Mouse (Mus musculus) liver, embryonic 14.5 days (tissue): ENCODE results near the gene Ret. TPM values are rescaled to one million over a fixed set of nuclear protein-coding genes. Genes with fewer than 3 reads are reported as not detected.

Experiments used
- ATAC-seq: fragments of 200-750 bp; cut with Nextera tagmentation; 2 replicates; pipeline ENCODE4 v1.8.0; 2017; ENCODE audit warnings: moderate number of reproducible peaks, mild to moderate bottlenecking, moderate library complexity; ENCODE audit not compliant: insufficient read depth
- DNase-seq, 3 experiments: peaks; one replicate each; pipeline ENCODE4 v3.0.0-alpha.2; 2012 to 2013; ENCODE audit warnings: low read depth in 3 of 3, low spot score in 3 of 3
- H3K27ac ChIP-seq: fragments of 300-500 bp; sonication (generic); 2 replicates; pipeline ENCODE4 v1.5.1; 2014; ENCODE audit warnings: moderate library complexity, mild to moderate bottlenecking, control low read depth, inconsistent platforms
- H3K27me3 ChIP-seq: fragments of 300-500 bp; sonication (generic); 2 replicates; pipeline ENCODE4 v1.6.1; 2014; ENCODE audit warnings: mild to moderate bottlenecking, low read length, moderate library complexity; ENCODE audit not compliant: control insufficient read depth, insufficient read depth
- H3K36me3 ChIP-seq: fragments of 300-500 bp; sonication (generic); replicated peaks from 2 replicates; pipeline ENCODE4 v1.6.1; 2014; ENCODE audit warnings: low read depth; ENCODE audit not compliant: control insufficient read depth, insufficient read depth
- H3K4me1 ChIP-seq, 2 experiments: fragments of 200-500 bp in 1 of 2; fragments of 300-500 bp in 1 of 2; sonication (generic) in 1 of 2; replicated peaks; 2 replicates each; pipeline ENCODE4 v1.6.1; 2012 to 2014; ENCODE audit warnings: antibody characterized with exemption in 1 of 2, inconsistent platforms in 1 of 2, low read length in 1 of 2; ENCODE audit not compliant: control insufficient read depth in 2 of 2, insufficient read depth in 2 of 2
- H3K4me2 ChIP-seq: fragments of 300-500 bp; sonication (generic); 2 replicates; pipeline ENCODE4 v1.6.1; 2014; ENCODE audit warnings: low read depth, mild to moderate bottlenecking, control low read depth, moderate library complexity
- H3K4me3 ChIP-seq, 2 experiments: fragments of 200-500 bp in 1 of 2; fragments of 300-500 bp in 1 of 2; sonication (generic) in 1 of 2; 2 replicates each; pipeline ENCODE4 v1.5.1; 2012 to 2014; ENCODE audit warnings: low read depth in 2 of 2, low read length in 2 of 2, mild to moderate bottlenecking in 2 of 2, control low read depth in 1 of 2, inconsistent platforms in 1 of 2, moderate library complexity in 1 of 2; ENCODE audit not compliant: insufficient read depth in 1 of 2
- H3K9ac ChIP-seq: fragments of 300-500 bp; sonication (generic); replicated peaks from 2 replicates; pipeline ENCODE4 v1.6.1; 2014; ENCODE audit warnings: mild to moderate bottlenecking, control low read depth, moderate library complexity
- H3K9me3 ChIP-seq: fragments of 300-500 bp; sonication (generic); 2 replicates; pipeline ENCODE4 v1.6.1; 2016; ENCODE audit warnings: low read length, mixed read lengths; ENCODE audit not compliant: control insufficient read depth
- CTCF ChIP-seq: IDR thresholded peaks from 2 replicates; pipeline ENCODE4 v1.5.1; 2016; ENCODE audit warnings: antibody characterized with exemption, low read depth, control low read depth
- EP300 ChIP-seq: IDR thresholded peaks from 2 replicates; pipeline ENCODE4 v1.6.1; 2016; ENCODE audit warnings: antibody characterized with exemption, low read depth
- WGBS: fragments of 180-500 bp; shearing (Covaris S2); extraction: QIAGEN DNeasy Blood & Tissue Kit; methylation state at CpG from one replicate; pipeline ENCODE4 v1.1.7; 2014; ENCODE audit not compliant: insufficient replicate concordance; 5-methylcytosine and 5-hydroxymethylcytosine counted together
- polyA plus RNA-seq, 2 experiments: library from polyadenylated mRNA; depleted of rRNA in 1 of 2; stranded (reverse) in 1 of 2; unstranded in 1 of 2; fragments of >200 nt; fragmentation: Nextera tagmentation in 1 of 2; extraction: Ambion mirVana in 1 of 2; gene quantifications; 2 replicates each; pipeline versions ENCODE4 v1.2.1 to v1.2.3; 2012 to 2014

Gene Ret
- polyA plus RNA-seq, 2 experiments, result 0.02 TPM; not detected in 1

DNA sequence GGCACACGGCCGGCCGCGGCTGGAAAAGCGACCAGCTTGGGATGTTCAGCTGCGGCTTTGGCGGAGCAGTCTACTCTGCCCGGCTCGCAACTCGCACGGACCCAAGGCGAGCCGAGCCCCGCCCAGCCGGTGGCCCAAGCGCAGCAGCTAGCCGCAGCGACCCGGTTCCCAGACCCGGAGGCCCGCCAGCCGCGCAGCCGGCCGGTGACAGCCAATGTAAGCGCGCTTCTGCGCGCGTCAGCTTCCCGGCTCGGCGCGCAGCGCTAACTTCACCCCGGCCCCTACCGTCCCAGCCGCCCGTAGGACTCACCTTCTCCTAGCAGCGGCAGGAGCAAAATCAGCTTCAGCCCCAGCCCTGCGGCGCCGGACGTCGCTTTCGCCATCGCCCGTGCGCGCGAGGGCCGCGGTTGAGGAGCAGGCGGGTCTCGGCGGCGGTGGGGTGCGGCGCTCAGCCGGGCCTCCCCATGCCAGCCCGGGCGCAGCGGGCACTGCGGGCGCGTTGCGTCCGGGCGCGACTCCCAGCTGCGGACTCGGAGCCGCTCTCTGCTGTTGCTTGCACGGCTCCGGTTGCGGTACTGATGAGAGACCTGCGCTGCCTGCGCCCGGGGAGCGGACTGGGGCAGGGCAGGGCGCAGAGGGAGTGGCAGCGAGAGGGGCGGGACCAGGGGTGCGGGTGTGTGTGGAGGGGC, 623 bp downstream of the Ret start:
- peak; percentile 35; the same call in 1 of the 2 replicates for ATAC-seq
- under 1% methylated on average over 83 of the region's 84 CpGs for WGBS
- peak overlapping the region; percentile 58 for H3K4me2 ChIP-seq
- no peak overlapping the region for H3K27ac ChIP-seq
- no peak for DNase-seq
- no peak for TF ChIP-seq CTCF
- TF ChIP-seq EP300, result no peak
- peak overlapping the region; percentile 8 to 42; a peak in 3 of 4 replicates for H3K4me3 ChIP-seq
- no peak overlapping the region for H3K9ac ChIP-seq
- no peaks in the 10 kb centered on the region for H3K4me1 ChIP-seq
- H3K9me3 ChIP-seq, result no peaks in the 10 kb centered on the region
- peaks cover 47% of the 10 kb centered on the region for H3K27me3 ChIP-seq
- H3K36me3 ChIP-seq, result no peaks in the 10 kb centered on the region

DNA sequence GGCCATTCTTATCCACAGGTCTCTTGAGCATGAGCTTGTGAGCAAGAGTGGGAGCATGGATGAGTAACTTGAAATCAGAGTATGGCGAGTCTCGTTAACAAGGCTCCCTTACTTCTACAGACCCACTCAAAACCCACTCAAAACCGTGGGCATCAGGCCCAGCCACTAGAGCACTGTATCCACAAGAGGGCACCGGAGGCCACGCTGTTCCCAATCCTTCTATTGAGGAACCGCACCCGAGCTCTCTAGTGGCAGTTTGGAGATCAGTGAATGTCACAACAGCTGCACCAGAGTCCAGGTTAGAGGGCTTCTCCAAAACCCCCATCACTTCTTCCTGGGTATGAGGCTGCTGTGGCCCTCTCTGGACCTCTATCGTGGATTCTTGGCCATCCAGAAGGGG, 2.4 kb downstream of the Ret start:
- no peak for ATAC-seq
- peaks cover 47% of the 10 kb centered on the region for H3K27me3 ChIP-seq
- H3K36me3 ChIP-seq, result no peaks in the 10 kb centered on the region
- DNase-seq, result no peak
- H3K27ac ChIP-seq, result no peak overlapping the region
- no peak overlapping the region for H3K4me2 ChIP-seq
- no peak overlapping the region for H3K9ac ChIP-seq
- H3K9me3 ChIP-seq, result no peaks in the 10 kb centered on the region
- H3K4me1 ChIP-seq, result no peaks in the 10 kb centered on the region
- TF ChIP-seq CTCF, result peak; percentile 60
- TF ChIP-seq EP300, result no peak
- no peak overlapping the region for H3K4me3 ChIP-seq
- 23% methylated on average over 8 of the region's 8 CpGs for WGBS

DNA sequence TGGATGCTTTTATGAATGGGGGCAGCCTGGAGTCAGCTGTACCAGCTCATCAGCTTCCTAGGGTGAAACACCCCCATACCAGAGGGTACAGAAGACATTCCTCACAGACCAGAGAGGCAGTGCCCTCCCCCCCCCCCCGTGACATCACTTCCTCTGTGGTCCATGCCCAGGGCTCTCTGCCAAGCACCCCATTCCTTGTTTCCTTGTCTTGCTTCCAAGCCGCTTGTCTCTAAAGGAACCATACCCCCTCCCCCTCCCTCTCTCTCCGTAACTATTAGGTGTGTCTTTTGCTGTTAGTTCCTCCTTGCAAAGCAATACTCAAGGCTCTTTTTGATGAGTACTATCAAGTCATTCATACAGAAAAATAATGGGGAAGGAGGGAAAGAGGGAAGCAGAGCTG, 4.6 kb downstream of the Ret start:
- DNase-seq (no peak), ATAC-seq (no peak)
- 27% methylated on average over 3 of the region's 3 CpGs for WGBS
- Histone ChIP-seq H3K4me3 (no peak overlapping the region), H3K36me3 (no peaks in the 10 kb centered on the region), H3K9ac (no peak overlapping the region), H3K9me3 (no peaks in the 10 kb centered on the region), H3K27me3 (peaks cover 40% of the 10 kb centered on the region), H3K4me2 (no peak overlapping the region), H3K27ac (no peak overlapping the region), H3K4me1 (peaks cover 0 to 9% of the 10 kb centered on the region in 2 experiments; a peak in 2 of 4 replicates)
- TF ChIP-seq EP300, result no peak
- no peak for TF ChIP-seq CTCF

DNA sequence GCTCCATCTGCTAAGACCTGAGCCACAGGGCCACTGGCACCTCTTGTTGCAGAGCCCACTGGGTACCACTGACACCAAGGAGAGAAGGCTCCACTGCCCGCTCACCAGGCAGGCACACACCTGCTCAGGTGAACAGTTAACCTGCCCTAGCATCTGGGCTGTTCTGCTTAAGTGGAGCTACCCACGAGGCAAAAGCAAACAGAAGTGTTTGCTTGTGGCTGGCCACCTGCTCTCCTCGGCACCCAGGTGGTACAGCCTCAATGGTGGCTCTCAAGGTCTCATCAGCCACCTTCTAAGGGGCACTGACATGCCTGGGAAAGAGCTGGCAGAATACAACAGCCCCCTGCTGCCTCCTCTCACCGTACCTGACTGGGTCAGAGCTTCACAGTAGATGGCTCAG, 5.3 kb downstream of the Ret start:
- Histone ChIP-seq H3K27me3 (peaks cover 33% of the 10 kb centered on the region), H3K4me2 (no peak overlapping the region), H3K4me1 (peaks cover 0 to 9% of the 10 kb centered on the region in 2 experiments; a peak in 2 of 4 replicates), H3K27ac (no peak overlapping the region), H3K9ac (no peak overlapping the region), H3K4me3 (no peak overlapping the region), H3K9me3 (no peaks in the 10 kb centered on the region), H3K36me3 (no peaks in the 10 kb centered on the region)
- ATAC-seq (no peak), DNase-seq (no peak)
- no peak for TF ChIP-seq CTCF
- TF ChIP-seq EP300, result no peak
- 37% methylated on average over 4 of the region's 4 CpGs for WGBS

DNA sequence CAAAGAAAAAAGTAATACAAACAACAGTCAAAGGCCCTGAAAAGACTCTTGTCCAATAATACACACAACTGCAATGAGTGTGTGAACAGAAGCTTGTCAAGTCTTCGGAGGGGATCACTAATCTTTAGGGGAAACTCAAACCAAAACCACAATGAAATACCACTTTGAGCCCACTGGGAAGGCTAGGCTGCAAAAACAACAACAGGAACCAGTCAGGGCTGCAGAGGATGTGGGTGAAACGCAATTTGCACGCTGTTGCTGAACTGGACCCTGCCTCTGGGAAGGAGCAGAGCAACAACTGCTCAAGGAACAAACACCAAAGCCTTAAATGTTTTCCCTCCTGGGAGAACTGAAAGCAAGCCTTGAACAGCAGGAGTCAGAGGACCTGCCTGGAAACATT, 7.8 kb downstream of the Ret start:
- no peak for TF ChIP-seq EP300
- TF ChIP-seq CTCF, result no peak
- 7% methylated on average over 3 of the region's 3 CpGs for WGBS
- Histone ChIP-seq H3K4me3 (no peak overlapping the region), H3K9ac (no peak overlapping the region), H3K4me1 (peaks cover 0 to 9% of the 10 kb centered on the region in 2 experiments; a peak in 2 of 4 replicates), H3K4me2 (no peak overlapping the region), H3K27ac (no peak overlapping the region), H3K36me3 (no peaks in the 10 kb centered on the region), H3K9me3 (no peaks in the 10 kb centered on the region), H3K27me3 (peaks cover 10% of the 10 kb centered on the region; the same call in 1 of the 2 replicates)
- no peak for ATAC-seq
- no peak for DNase-seq
